8 mouse cellular contexts compared by ENCODE assay signal in genomic region chr14:76818256-76819010, GRCm38 (mm10).
DNase-seq lines count a peak whose midpoint lies in the region; ATAC-seq and TF ChIP-seq lines count a peak whose summit lies in the region.

No protein-coding gene starts in this region.

- DNase-seq in hindbrain, postnatal 0 days (ENCODE audit: low spot score) = no peak
- DNase-seq in embryo, embryonic 11 days = no peak
- DNase-seq in gastrocnemius, postnatal 36 days = no peak
- no peak for DNase-seq in cerebellum, adult 18-20 months

- H3K9ac ChIP-seq in hindbrain, postnatal 0 days (replicated peaks; ENCODE audit: low read length) = no peak overlapping the region
- no peak overlapping the region for H3K9ac ChIP-seq in hindbrain, embryonic 12.5 days
- no peak overlapping the region for H3K9ac ChIP-seq in heart, embryonic 13.5 days
- H3K9ac ChIP-seq in limb, embryonic 15.5 days = no peak overlapping the region

- H3K4me1 ChIP-seq in hindbrain, postnatal 0 days (ENCODE audit: insufficient read depth, low read length) = peaks cover 6% of the 10 kb centered on the region
- peaks cover 7% of the 10 kb centered on the region; the same call in 1 of the 2 replicates for H3K4me1 ChIP-seq in hindbrain, embryonic 12.5 days
- peaks cover 64% of the 10 kb centered on the region for H3K4me1 ChIP-seq in heart, embryonic 13.5 days
- H3K4me1 ChIP-seq in limb, embryonic 15.5 days = peaks cover 29% of the 10 kb centered on the region

- ATAC-seq in hindbrain, postnatal 0 days = peak; percentile 24
- ATAC-seq in hindbrain, embryonic 12.5 days (ENCODE audit: low FRiP score) = no peak
- no peak for ATAC-seq in heart, embryonic 13.5 days (ENCODE audit: extremely low read depth, insufficient number of reproducible peaks, low FRiP score, low TSS enrichment)
- no peak for ATAC-seq in limb, embryonic 15.5 days (ENCODE audit: insufficient number of reproducible peaks, low FRiP score, low TSS enrichment, low read depth)
- ATAC-seq in megakaryocyte, adult 5-6 weeks (ENCODE audit: poor library complexity, severe bottlenecking) = 0 out of 2 replicates have a peak, but pooled peaks have one; percentile 40

- no peaks in the 10 kb centered on the region for H3K36me3 ChIP-seq in hindbrain, postnatal 0 days (ENCODE audit: insufficient read depth, low read length)
- H3K36me3 ChIP-seq in hindbrain, embryonic 12.5 days = no peaks in the 10 kb centered on the region
- H3K36me3 ChIP-seq in heart, embryonic 13.5 days = no peaks in the 10 kb centered on the region
- H3K36me3 ChIP-seq in limb, embryonic 15.5 days = no peaks in the 10 kb centered on the region

- no peak overlapping the region for H3K4me3 ChIP-seq in hindbrain, postnatal 0 days (ENCODE audit: low read length)
- no peak overlapping the region for H3K4me3 ChIP-seq in hindbrain, embryonic 12.5 days
- H3K4me3 ChIP-seq in heart, embryonic 13.5 days = no peak overlapping the region
- no peak overlapping the region for H3K4me3 ChIP-seq in limb, embryonic 15.5 days

- no peak overlapping the region for H3K4me2 ChIP-seq in hindbrain, postnatal 0 days (ENCODE audit: low read depth, low read length)
- H3K4me2 ChIP-seq in hindbrain, embryonic 12.5 days (replicated peaks) = no peak overlapping the region
- H3K4me2 ChIP-seq in heart, embryonic 13.5 days = no peak overlapping the region
- H3K4me2 ChIP-seq in limb, embryonic 15.5 days = no peak overlapping the region

- no peak for TF ChIP-seq CTCF in hindbrain, postnatal 0 days (IDR thresholded peaks at IDR 0.05; ENCODE audit: low read depth)

- no peaks in the 10 kb centered on the region for H3K9me3 ChIP-seq in hindbrain, postnatal 0 days (ENCODE audit: low read length)
- H3K9me3 ChIP-seq in hindbrain, embryonic 12.5 days (replicated peaks) = no peaks in the 10 kb centered on the region
- H3K9me3 ChIP-seq in heart, embryonic 13.5 days = no peaks in the 10 kb centered on the region
- H3K9me3 ChIP-seq in limb, embryonic 15.5 days = no peaks in the 10 kb centered on the region

- intact Hi-C loops in gastrocnemius, postnatal 36 days (cut with DNase I) = no loop called here

- H3K27me3 ChIP-seq in hindbrain, postnatal 0 days (ENCODE audit: insufficient read depth, low read length) = no peaks in the 10 kb centered on the region
- H3K27me3 ChIP-seq in hindbrain, embryonic 12.5 days = no peaks in the 10 kb centered on the region
- no peaks in the 10 kb centered on the region for H3K27me3 ChIP-seq in heart, embryonic 13.5 days (replicated peaks)
- no peaks in the 10 kb centered on the region for H3K27me3 ChIP-seq in limb, embryonic 15.5 days

- H3K27ac ChIP-seq in hindbrain, postnatal 0 days = peak overlapping the region; percentile 51; the same call in 1 of the 2 replicates
- no peak overlapping the region for H3K27ac ChIP-seq in hindbrain, embryonic 12.5 days
- H3K27ac ChIP-seq in heart, embryonic 13.5 days (replicated peaks) = peak overlapping the region; percentile 26; the same call in 1 of the 2 replicates
- peak overlapping the region; percentile 51 for H3K27ac ChIP-seq in limb, embryonic 15.5 days

- WGBS in hindbrain, postnatal 0 days = 55% methylated on average over 10 of the region's 10 CpGs
- 63% methylated on average over 10 of the region's 10 CpGs for WGBS in hindbrain, embryonic 12.5 days
- WGBS in heart, embryonic 13.5 days = 54% methylated on average over 10 of the region's 10 CpGs
- WGBS in limb, embryonic 15.5 days = 61% methylated on average over 10 of the region's 10 CpGs

Comparison
In these comparisons a context has a peak if more than half of its experiments do, and no peak if none do; other contexts are left out.
1. ATAC-seq: peak in hindbrain, postnatal 0 days (single experiment) and megakaryocyte, adult 5-6 weeks (single experiment); none in hindbrain, embryonic 12.5 days (single experiment), heart, embryonic 13.5 days (single experiment) and limb, embryonic 15.5 days (single experiment).